Mouse (Mus musculus): Measurements from ENCODE around the gene Sh3gl2.

- TF ChIP-seq POLR2AphosphoS5 (IDR thresholded peaks at IDR 0.05; ENCODE audit: insufficient replicate concordance, low read depth, low read length) (no peak), CTCF (IDR thresholded peaks at IDR 0.05; ENCODE audit: low read depth, low read length) (no peak), TAL1 (conservative IDR thresholded peaks at IDR 0.05; ENCODE audit: low read depth, low read length) (no peak)
Observed at GRCm38 (mm10) chr4:85256461-85257202, 51.7 kb downstream of the Sh3gl2 start.
